Mouse (Mus musculus): Measurements from ENCODE around the gene Chrna9. TPM values are rescaled to one million over a fixed set of nuclear protein-coding genes. Genes with fewer than 3 reads are reported as not detected.
A peak's percentile ranks its signal among the peaks of the same experiment; 100 is the strongest.

The Chrna9 gene
- polyA plus RNA-seq, 1 experiment from 2014 or later: 0.13 TPM

DNA sequence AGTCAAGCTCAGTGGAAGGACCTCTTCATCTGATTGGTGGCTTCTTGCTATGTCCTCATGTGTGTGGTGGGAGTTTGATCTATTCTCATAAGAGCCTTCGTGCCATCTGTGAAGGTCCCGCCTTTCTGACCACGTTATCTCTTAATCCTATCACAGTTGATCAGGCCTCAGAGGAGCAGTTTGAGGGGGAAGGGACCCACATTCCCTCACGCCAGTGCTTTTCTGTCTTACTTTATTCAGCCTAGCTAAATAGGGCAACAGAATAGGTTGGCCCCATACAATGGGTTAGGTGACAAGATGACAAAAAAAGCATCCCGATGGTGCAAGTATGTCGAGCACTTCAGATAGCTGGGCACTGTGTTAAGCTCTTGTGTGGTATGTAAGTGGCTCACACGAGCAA, 39.0 kb upstream of the Chrna9 start:
- Histone ChIP-seq H3K27me3 (ENCODE audit: insufficient read depth, low read length) (no peaks in the 10 kb centered on the region), H3K9ac (ENCODE audit: low read depth, low read length) (no peak overlapping the region), H3K4me3 (replicated peaks; ENCODE audit: low read depth, low read length) (no peak overlapping the region), H3K27ac (no peak overlapping the region), H3K4me2 (ENCODE audit: low read length) (no peak overlapping the region), H3K4me1 (replicated peaks; ENCODE audit: insufficient read depth, low read length) (no peaks in the 10 kb centered on the region; the same call in 1 of the 2 replicates), H3K36me3 (ENCODE audit: insufficient read depth, low read length) (no peaks in the 10 kb centered on the region), H3K9me3 (replicated peaks; ENCODE audit: low read length) (no peaks in the 10 kb centered on the region)
- no peak for DNase-seq (ENCODE audit: low spot score)
- ATAC-seq (replicated peaks; ENCODE audit: low FRiP score, low read depth): no peak
- TF ChIP-seq CTCF (IDR thresholded peaks at IDR 0.05; ENCODE audit: low read depth): no peak
- WGBS: 81% methylated on average over 7 of the region's 7 CpGs

- no peak overlapping the region for H3K4me3 ChIP-seq (replicated peaks; ENCODE audit: low read depth, low read length)
- no peaks in the 10 kb centered on the region for H3K36me3 ChIP-seq (ENCODE audit: insufficient read depth, low read length)
- ATAC-seq (replicated peaks; ENCODE audit: low FRiP score, low read depth) (no peak), DNase-seq (ENCODE audit: low spot score) (no peak)
- TF ChIP-seq CTCF (IDR thresholded peaks at IDR 0.05; ENCODE audit: low read depth): no peak
- WGBS: 95% methylated on average over 2 of the region's 2 CpGs
- H3K9ac ChIP-seq (ENCODE audit: low read depth, low read length): no peak overlapping the region
- H3K27ac ChIP-seq: no peak overlapping the region
- H3K4me1 ChIP-seq (replicated peaks; ENCODE audit: insufficient read depth, low read length): no peaks in the 10 kb centered on the region; the same call in 1 of the 2 replicates
- no peaks in the 10 kb centered on the region for H3K9me3 ChIP-seq (replicated peaks; ENCODE audit: low read length)
- no peak overlapping the region for H3K4me2 ChIP-seq (ENCODE audit: low read length)
- H3K27me3 ChIP-seq (ENCODE audit: insufficient read depth, low read length): no peaks in the 10 kb centered on the region
These were observed 37.0 kb upstream of the Chrna9 start for GRCm38 (mm10) chr5:65897731-65898130.

GRCm38 (mm10) chr5:65898683-65899082, 36.0 kb upstream of the Chrna9 start:
- TF ChIP-seq CTCF (IDR thresholded peaks at IDR 0.05; ENCODE audit: low read depth): no peak
- 78% methylated on average over 3 of the region's 3 CpGs for WGBS
- no peak for DNase-seq (ENCODE audit: low spot score)
- Histone ChIP-seq H3K9me3 (replicated peaks; ENCODE audit: low read length) (no peaks in the 10 kb centered on the region; the same call in 1 of the 2 replicates), H3K27ac (no peak overlapping the region), H3K4me1 (replicated peaks; ENCODE audit: insufficient read depth, low read length) (no peaks in the 10 kb centered on the region; the same call in 1 of the 2 replicates), H3K36me3 (ENCODE audit: insufficient read depth, low read length) (no peaks in the 10 kb centered on the region), H3K9ac (ENCODE audit: low read depth, low read length) (no peak overlapping the region), H3K27me3 (ENCODE audit: insufficient read depth, low read length) (no peaks in the 10 kb centered on the region), H3K4me3 (replicated peaks; ENCODE audit: low read depth, low read length) (no peak overlapping the region), H3K4me2 (ENCODE audit: low read length) (no peak overlapping the region)
- ATAC-seq (replicated peaks; ENCODE audit: low FRiP score, low read depth): no peak

DNA sequence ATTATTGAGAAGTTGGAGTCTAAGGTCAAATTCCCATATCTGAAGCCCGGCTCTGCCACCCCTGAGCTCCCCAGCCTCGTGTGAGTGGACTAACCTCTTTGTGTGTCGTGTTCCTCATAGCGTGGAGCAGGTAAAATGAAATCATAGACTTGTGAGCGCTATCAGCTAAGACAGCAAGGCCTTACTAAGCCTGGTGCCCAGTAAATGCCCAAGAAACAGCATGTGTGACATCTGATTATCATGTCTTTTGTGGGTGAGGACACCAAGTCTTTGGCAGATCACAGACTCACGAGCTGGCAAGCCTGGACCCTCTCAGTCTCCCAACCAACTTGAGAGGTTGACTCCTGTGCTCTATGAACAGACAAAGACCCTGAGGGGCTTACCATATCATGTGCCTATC, 34.6 kb upstream of the Chrna9 start:
- no peaks in the 10 kb centered on the region for H3K27me3 ChIP-seq (ENCODE audit: insufficient read depth, low read length)
- no peak for TF ChIP-seq CTCF (IDR thresholded peaks at IDR 0.05; ENCODE audit: low read depth)
- H3K36me3 ChIP-seq (ENCODE audit: insufficient read depth, low read length): no peaks in the 10 kb centered on the region
- DNase-seq (ENCODE audit: low spot score): no peak
- no peaks in the 10 kb centered on the region; the same call in 1 of the 2 replicates for H3K4me1 ChIP-seq (replicated peaks; ENCODE audit: insufficient read depth, low read length)
- H3K27ac ChIP-seq: no peak overlapping the region
- peaks cover 11% of the 10 kb centered on the region; the same call in 1 of the 2 replicates for H3K9me3 ChIP-seq (replicated peaks; ENCODE audit: low read length)
- no peak overlapping the region for H3K9ac ChIP-seq (ENCODE audit: low read depth, low read length)
- H3K4me2 ChIP-seq (ENCODE audit: low read length): no peak overlapping the region
- ATAC-seq (replicated peaks; ENCODE audit: low FRiP score, low read depth): no peak
- WGBS: 89% methylated on average over 6 of the region's 6 CpGs
- H3K4me3 ChIP-seq (replicated peaks; ENCODE audit: low read depth, low read length): no peak overlapping the region

GRCm38 (mm10) chr5:65900862-65901265, 33.9 kb upstream of the Chrna9 start:
- WGBS: 39% methylated on average over 7 of the region's 7 CpGs
- Histone ChIP-seq H3K4me3 (replicated peaks; ENCODE audit: low read depth, low read length) (no peak overlapping the region), H3K27me3 (ENCODE audit: insufficient read depth, low read length) (no peaks in the 10 kb centered on the region), H3K9me3 (replicated peaks; ENCODE audit: low read length) (peaks cover 11% of the 10 kb centered on the region; the same call in 1 of the 2 replicates), H3K9ac (ENCODE audit: low read depth, low read length) (no peak overlapping the region), H3K4me2 (ENCODE audit: low read length) (no peak overlapping the region), H3K27ac (no peak overlapping the region), H3K4me1 (replicated peaks; ENCODE audit: insufficient read depth, low read length) (no peaks in the 10 kb centered on the region; the same call in 1 of the 2 replicates), H3K36me3 (ENCODE audit: insufficient read depth, low read length) (no peaks in the 10 kb centered on the region)
- ATAC-seq (replicated peaks; ENCODE audit: low FRiP score, low read depth): no peak
- DNase-seq (ENCODE audit: low spot score): peak; percentile 66
- TF ChIP-seq CTCF (IDR thresholded peaks at IDR 0.05; ENCODE audit: low read depth): no peak

DNA sequence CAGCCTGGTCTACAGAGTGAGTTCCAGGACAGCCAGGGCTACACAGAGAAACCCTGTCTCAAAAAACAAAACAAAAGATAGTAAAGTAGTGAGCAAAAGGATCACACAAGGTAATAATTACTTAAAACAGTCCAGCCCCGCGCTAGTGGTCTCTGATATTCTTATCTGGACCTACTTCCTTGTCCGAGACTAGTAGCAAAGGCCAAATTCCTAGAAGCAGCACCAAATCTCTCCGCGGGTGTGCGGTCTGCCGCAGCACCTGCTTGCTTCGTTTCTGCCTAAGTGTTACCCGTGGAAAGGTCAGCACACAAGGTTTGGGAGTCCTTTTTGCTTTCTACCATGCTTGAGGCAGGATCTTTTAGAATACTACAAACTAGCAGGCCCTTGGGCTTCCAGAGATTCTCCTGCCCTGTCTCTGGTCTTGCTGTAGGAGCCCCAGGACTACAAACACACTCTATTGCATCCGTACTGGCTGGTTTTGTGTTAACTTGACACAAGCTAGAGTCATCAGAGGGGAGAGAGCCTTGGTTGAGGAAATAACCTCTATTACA, 32.8 kb upstream of the Chrna9 start:
- Histone ChIP-seq H3K9me3 (replicated peaks; ENCODE audit: low read length) (peaks cover 11% of the 10 kb centered on the region; the same call in 1 of the 2 replicates), H3K27ac (no peak overlapping the region), H3K4me3 (replicated peaks; ENCODE audit: low read depth, low read length) (no peak overlapping the region), H3K4me2 (ENCODE audit: low read length) (no peak overlapping the region), H3K36me3 (ENCODE audit: insufficient read depth, low read length) (no peaks in the 10 kb centered on the region), H3K4me1 (replicated peaks; ENCODE audit: insufficient read depth, low read length) (no peaks in the 10 kb centered on the region; the same call in 1 of the 2 replicates), H3K27me3 (ENCODE audit: insufficient read depth, low read length) (no peaks in the 10 kb centered on the region), H3K9ac (ENCODE audit: low read depth, low read length) (no peak overlapping the region)
- DNase-seq (ENCODE audit: low spot score): no peak
- no peak for TF ChIP-seq CTCF (IDR thresholded peaks at IDR 0.05; ENCODE audit: low read depth)
- 94% methylated on average over 10 of the region's 10 CpGs for WGBS
- no peak for ATAC-seq (replicated peaks; ENCODE audit: low FRiP score, low read depth)

DNA sequence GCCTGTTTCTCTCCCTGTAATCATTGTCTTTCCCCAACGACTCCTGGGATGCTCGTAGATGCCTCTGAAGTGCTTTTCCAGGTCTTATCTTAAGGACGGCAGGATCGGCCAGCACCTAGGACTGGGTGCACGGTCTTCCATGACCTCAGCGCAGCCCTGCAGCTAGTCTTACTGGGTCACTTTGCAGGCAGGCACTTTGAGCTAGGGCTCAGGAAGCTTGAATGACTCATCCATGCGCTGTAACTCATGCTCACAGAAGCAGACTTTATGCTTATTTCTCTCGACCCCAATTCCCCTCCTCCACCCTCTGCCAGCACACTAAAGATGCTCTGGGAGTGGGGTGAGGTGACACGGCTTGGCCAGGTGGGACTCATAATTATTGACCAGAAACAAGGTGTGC, 31.9 kb upstream of the Chrna9 start:
- no peak overlapping the region for H3K27ac ChIP-seq
- no peak for ATAC-seq (replicated peaks; ENCODE audit: low FRiP score, low read depth)
- H3K4me2 ChIP-seq (ENCODE audit: low read length): no peak overlapping the region
- no peak overlapping the region for H3K4me3 ChIP-seq (replicated peaks; ENCODE audit: low read depth, low read length)
- H3K27me3 ChIP-seq (ENCODE audit: insufficient read depth, low read length): no peaks in the 10 kb centered on the region
- H3K9me3 ChIP-seq (replicated peaks; ENCODE audit: low read length): peaks cover 11% of the 10 kb centered on the region; the same call in 1 of the 2 replicates
- TF ChIP-seq CTCF (IDR thresholded peaks at IDR 0.05; ENCODE audit: low read depth): no peak
- WGBS: 89% methylated on average over 9 of the region's 9 CpGs
- DNase-seq (ENCODE audit: low spot score): no peak
- H3K36me3 ChIP-seq (ENCODE audit: insufficient read depth, low read length): no peaks in the 10 kb centered on the region
- no peak overlapping the region for H3K9ac ChIP-seq (ENCODE audit: low read depth, low read length)
- H3K4me1 ChIP-seq (replicated peaks; ENCODE audit: insufficient read depth, low read length): no peaks in the 10 kb centered on the region; the same call in 1 of the 2 replicates

Data from kidney, postnatal 0 days (tissue).